Mouse (Mus musculus) embryonic fibroblast, embryonic 13.5 days (primary cell): Measurements from ENCODE around the gene Scube2. TPM values are rescaled to one million over a fixed set of nuclear protein-coding genes. Genes with fewer than 3 reads are reported as not detected.

Experiments
- H3K27ac ChIP-seq: 2 replicates; pipeline ENCODE4 v1.5.1; 2012; ENCODE audit warnings: low read length, control low read depth, inconsistent platforms; ENCODE audit not compliant: insufficient read depth
- H3K4me1 ChIP-seq: 2 replicates; pipeline ENCODE4 v1.6.1; 2011; ENCODE audit warnings: low read length; ENCODE audit not compliant: control insufficient read depth, insufficient read depth
- H3K4me3 ChIP-seq: 2 replicates; pipeline ENCODE4 v1.5.1; 2011; ENCODE audit warnings: mild to moderate bottlenecking, control low read depth, low read length; ENCODE audit not compliant: insufficient read depth
- CTCF ChIP-seq: IDR thresholded peaks from 2 replicates; pipeline ENCODE4 v1.5.1; 2011; ENCODE audit warnings: mild to moderate bottlenecking, control low read depth, low read length, moderate library complexity, borderline replicate concordance; ENCODE audit not compliant: insufficient read depth
- POLR2A ChIP-seq: IDR thresholded peaks from 2 replicates; pipeline ENCODE4 v1.6.1; 2011; ENCODE audit warnings: low read depth, mild to moderate bottlenecking, control low read depth, low read length, moderate library complexity
- polyA plus RNA-seq: library from polyadenylated mRNA; stranded (reverse); fragments of >200 nt; gene quantifications from 2 replicates; pipeline ENCODE4 v1.2.4, GENCODE M21; 2011; ENCODE audit warnings: low read depth; ENCODE audit not compliant: missing spikeins, insufficient read length

Scube2 gene
- polyA plus RNA-seq, 1 experiment: 1.8 TPM

GRCm38 (mm10) chr7:109852752-109853212, 12.7 kb downstream of the Scube2 start:
- Histone ChIP-seq H3K27ac (no peak overlapping the region), H3K4me1 (no peaks in the 10 kb centered on the region), H3K4me3 (no peak overlapping the region)
- TF ChIP-seq CTCF: no peak
- peak; percentile 28; the same call in 1 of the 2 replicates for TF ChIP-seq POLR2A

DNA sequence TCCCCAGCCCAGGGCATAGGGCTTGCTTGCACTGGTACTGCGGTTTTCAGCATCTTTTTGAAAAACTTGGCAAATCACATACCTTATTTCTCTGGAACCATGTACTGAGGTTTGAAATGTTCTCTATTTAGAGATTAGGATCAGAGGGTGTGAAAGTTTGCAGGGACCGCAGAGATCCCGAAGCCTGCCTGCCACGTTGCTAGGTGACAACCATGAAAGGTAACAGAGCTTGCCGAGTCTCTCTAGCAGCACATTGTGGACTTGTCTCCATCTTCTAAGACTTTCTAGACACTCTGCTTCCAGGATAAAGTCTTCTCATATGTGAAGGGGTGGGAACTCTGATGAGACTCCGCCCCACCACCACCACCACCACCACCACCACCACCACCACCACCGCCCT, 13.5 kb downstream of the Scube2 start:
- Histone ChIP-seq H3K27ac (no peak overlapping the region), H3K4me1 (no peaks in the 10 kb centered on the region), H3K4me3 (no peak overlapping the region)
- TF ChIP-seq CTCF (no peak), POLR2A (no peak)

GRCm38 (mm10) chr7:109850531-109850930, 14.9 kb downstream of the Scube2 start:
- Histone ChIP-seq H3K27ac (no peak overlapping the region), H3K4me1 (no peaks in the 10 kb centered on the region), H3K4me3 (no peak overlapping the region)
- TF ChIP-seq POLR2A: no peak
- no peak for TF ChIP-seq CTCF

DNA sequence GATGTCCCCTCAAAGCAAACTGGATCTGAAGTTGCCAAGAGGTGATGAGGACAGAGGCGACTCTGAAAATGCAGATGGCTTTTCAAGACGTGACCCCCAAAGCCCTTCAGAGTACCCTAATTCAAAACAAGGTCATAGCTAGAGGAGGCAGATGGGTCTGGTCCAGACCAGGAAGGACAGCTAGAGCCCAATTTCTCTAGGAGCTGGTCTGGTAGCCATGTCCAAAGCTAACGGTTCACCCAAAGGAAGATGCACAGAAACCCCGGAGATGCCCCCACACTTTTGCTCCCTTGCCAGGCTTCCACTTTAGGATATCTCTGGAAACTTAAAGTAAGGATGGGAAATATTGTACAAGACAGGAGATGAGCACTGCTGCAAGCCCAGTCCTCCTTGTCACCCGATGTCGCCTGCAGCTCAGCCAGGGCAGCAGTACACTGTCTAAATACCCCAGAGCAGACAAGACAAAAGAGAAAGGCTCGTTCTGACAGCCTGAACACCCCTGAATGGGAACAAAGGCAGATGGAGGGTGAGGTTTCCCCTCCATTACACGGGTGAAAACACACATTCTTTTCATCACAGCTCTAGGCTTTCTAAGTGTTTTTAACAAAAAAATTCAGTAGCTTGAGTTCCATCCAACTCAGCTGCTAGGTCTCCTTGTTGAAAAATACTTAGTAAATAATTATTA, 15.6 kb downstream of the Scube2 start:
- Histone ChIP-seq H3K4me3 (no peak overlapping the region), H3K27ac (no peak overlapping the region), H3K4me1 (no peaks in the 10 kb centered on the region)
- TF ChIP-seq POLR2A (no peak), CTCF (no peak)

DNA sequence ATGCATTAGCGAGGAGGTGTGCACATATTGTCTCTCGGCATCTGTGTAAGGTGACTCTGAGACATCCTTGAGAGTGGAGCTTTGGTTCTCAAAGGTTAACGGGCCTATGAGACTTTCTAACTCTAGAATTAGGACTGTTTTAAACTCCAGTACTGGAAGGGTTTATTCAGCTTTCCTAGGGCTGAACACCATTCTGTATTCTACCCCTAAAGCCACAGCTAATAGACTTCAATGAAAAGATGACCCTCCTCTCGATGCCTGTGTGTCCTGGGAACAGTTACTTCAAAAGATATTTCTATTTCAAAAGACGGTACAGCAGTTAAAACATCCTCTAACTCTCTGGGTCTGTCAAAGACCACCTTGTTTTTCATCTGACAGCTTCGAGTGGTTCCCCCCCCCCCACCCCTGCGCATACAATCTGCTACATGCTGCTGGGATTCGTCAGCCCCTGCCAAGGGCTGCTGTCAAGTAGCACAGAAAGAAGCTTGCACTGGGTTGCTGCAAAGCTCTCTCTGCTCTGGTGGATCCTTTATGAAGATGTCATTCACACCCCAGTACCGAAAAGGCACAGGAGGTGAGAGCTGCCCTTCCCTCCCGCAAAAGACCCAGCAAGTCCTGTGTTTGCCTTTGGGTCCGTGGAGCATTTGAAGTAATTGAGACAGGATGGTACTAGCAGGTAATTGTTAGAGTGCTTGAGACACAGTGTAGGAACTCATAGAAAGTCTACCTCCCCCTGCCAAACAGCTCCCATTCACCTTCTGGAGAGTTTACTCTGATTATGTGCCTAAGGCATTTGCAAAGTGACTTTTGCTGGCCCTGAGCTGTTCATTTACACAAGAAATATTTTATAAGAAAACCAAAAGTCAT, 16.4 kb downstream of the Scube2 start:
- H3K4me3 ChIP-seq: no peak overlapping the region
- no peaks in the 10 kb centered on the region for H3K4me1 ChIP-seq
- TF ChIP-seq CTCF: no peak
- no peak for TF ChIP-seq POLR2A
- no peak overlapping the region for H3K27ac ChIP-seq

DNA sequence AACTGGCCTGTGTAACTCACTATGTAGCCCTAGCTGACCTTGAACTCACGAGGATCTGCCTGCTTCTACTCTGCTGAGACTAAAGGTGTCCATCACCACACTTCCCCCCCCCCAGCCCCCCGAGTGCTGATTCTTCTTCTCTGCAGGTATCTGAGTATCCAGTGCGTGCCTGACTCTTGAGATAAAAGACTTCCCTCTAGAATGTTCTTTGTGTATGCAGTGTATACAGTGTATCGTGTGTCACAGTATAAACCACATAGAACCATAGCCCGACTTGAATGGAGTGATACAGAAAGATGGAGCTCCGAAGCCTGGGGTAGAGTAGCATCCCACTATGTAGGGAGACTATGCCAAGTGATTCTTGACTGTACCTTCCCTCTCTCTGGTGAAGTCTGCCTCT, 21.4 kb downstream of the Scube2 start:
- Histone ChIP-seq H3K4me3 (no peak overlapping the region), H3K27ac (no peak overlapping the region), H3K4me1 (no peaks in the 10 kb centered on the region)
- TF ChIP-seq POLR2A (no peak), CTCF (no peak)

DNA sequence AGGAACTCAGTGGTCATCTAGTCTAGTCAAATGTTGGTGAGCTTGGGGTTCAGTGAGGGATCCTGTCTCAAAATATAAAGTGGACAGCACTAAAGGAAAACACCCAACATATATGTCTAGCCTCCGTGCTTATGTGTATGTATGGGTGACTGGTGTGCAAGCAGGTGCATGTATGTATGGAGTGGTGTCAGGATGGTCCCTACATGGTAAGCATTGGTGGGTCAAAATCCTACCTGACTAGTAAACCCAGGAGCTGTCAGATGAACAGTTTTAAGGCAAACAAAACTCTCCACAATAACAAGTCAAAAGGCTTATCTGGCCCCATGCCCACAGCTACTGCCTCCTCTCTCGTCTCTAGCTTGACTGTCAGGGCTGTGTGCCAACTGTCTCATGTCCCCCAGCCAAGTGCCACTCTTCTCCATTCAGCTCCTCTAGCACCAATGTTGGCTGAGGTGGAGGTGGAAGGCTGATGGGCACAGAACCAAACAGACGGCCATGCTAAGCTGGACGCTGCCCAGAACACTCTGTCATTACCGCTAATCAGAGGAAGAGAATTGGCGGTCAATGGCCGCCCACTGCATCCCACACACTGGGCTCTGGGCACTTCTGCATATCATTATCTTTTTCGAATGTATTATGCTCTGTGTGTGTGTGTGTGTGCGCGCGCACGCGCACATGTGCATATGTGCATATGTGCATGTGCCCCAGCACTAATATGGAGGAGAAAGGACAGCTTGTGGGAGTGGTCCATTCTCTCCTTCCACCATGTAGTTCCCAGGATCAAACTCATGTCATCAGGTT, 23.7 kb downstream of the Scube2 start:
- TF ChIP-seq POLR2A: no peak
- TF ChIP-seq CTCF: no peak
- H3K4me1 ChIP-seq: no peaks in the 10 kb centered on the region
- no peak overlapping the region for H3K27ac ChIP-seq
- H3K4me3 ChIP-seq: no peak overlapping the region

- no peaks in the 10 kb centered on the region for H3K4me1 ChIP-seq
- TF ChIP-seq POLR2A: no peak
- TF ChIP-seq CTCF: no peak
- no peak overlapping the region for H3K4me3 ChIP-seq
- no peak overlapping the region for H3K27ac ChIP-seq
Observed at GRCm38 (mm10) chr7:109841031-109841430, 24.4 kb downstream of the Scube2 start.

GRCm38 (mm10) chr7:109838613-109839012, 26.9 kb downstream of the Scube2 start:
- H3K27ac ChIP-seq: no peak overlapping the region
- H3K4me3 ChIP-seq: no peak overlapping the region
- no peak for TF ChIP-seq POLR2A
- TF ChIP-seq CTCF: no peak
- H3K4me1 ChIP-seq: no peaks in the 10 kb centered on the region

DNA sequence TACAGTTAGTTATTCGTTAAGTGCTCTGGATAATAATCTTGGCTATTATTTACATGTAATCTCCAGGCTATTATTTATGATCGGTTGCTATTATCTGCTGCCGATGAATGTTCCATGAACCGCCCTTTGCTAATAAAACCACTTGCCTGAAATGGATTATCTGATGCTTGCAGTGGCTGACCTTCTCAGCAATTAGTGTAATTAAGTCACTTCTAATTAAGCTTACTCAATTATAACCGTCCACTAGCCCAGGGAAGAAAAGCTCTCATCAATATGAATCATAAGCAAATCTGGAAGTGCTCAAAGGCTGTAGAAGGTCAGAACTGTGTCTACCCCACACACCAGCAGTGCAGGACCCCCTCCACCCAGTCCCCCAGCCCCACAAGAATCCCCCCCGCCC, 27.8 kb downstream of the Scube2 start:
- Histone ChIP-seq H3K27ac (no peak overlapping the region), H3K4me3 (no peak overlapping the region), H3K4me1 (no peaks in the 10 kb centered on the region)
- TF ChIP-seq CTCF (no peak), POLR2A (no peak)
